Mouse (Mus musculus) c-Kit-positive CD71-positive TER-119-negative erythroid progenitor cells, embryonic 14.5 days (primary cell): ENCODE results near the gene Rex1bd.

Experiments used
- DNase-seq: peaks from one replicate; pipeline ENCODE4 v3.0.0-alpha.2; 2013; ENCODE audit warnings: low read depth

Gene Rex1bd

DNA sequence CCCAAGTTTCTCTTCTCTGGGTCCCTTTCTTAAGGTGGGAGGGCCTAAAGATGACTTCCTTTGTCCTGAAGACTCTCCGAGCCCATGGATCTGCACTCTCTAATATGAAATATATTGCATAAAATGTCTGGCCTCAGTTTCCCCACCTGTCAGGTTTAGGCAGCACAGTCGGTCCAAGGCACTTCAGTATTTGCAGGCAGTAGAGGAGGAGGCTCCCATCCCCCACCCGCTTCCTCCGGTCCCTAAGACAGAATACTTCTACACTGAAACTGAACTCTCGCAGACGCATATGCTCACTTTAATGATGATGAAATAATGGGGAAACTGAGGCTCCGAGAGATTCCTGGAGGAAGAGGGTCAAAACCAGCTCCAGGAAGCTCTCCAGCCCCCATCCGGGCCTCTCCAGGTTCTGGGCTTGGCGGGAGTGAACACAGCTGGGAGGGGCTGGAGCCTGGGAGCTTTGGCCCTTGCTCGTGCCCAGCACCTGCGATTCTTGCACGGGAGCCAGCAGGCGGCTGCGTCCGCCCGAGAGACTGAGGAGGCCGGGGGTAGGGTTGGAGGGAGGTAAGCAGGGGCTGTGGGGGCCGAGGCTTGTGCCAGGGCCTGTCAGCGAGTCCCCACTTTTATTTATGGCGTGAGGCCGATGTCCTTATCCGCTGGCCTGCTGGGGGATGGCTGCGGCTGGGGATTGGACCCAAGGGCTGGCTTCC lies 4.6 kb downstream of the Rex1bd start:
- DNase-seq: no peak

DNA sequence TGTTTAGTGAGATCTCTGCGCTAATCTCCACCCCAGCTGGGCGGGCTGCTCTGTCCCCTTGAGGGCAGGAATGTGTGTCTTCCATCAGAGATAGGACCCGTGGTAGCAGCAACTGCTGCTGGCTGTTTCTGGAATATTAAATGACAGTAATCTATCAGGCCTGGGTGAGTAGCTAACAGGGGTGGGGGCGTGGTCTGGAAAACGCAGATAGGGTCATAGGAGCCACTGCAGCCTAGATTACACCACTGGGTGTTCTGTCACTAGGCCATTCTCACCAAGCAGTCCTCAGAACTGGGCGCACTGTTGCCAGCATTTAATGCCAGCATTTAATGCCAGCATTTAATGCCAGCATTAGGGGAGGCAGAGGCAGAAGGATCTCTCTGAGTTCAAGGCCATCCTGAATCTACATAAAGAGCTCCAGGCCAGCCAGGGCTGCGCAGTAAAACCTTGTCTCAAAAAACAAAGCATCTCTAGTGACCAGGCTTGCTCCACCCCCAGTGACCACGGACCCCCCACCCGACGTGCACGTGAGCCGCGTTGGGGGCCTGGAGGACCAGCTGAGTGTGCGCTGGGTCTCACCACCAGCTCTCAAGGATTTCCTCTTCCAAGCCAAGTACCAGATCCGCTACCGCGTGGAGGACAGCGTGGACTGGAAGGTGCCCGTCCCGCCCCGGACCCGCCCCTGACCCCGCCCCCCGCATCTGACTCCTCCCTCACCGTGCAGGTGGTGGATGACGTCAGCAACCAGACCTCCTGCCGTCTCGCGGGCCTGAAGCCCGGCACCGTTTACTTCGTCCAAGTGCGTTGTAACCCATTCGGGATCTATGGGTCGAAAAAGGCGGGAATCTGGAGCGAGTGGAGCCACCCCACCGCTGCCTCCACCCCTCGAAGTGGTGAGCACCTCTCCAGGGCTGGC lies 5.9 kb downstream of the Rex1bd start:
- peak; percentile 75 for DNase-seq

DNA sequence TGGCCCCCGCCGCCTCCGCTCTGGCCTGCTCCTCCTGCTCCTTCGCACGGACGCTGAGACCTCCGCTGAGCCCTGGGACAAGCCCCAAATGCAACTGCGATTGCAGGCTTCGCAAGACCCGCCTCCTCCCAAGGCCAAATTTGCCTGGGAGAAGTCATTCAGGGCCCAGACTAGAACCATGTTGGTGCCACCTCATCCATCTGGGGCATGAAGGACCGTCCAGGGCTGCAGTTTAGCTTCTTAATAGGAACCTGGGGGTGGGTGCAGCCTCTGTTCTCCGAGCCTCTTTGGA lies 10.8 kb downstream of the Rex1bd start:
- no peak for DNase-seq

DNA sequence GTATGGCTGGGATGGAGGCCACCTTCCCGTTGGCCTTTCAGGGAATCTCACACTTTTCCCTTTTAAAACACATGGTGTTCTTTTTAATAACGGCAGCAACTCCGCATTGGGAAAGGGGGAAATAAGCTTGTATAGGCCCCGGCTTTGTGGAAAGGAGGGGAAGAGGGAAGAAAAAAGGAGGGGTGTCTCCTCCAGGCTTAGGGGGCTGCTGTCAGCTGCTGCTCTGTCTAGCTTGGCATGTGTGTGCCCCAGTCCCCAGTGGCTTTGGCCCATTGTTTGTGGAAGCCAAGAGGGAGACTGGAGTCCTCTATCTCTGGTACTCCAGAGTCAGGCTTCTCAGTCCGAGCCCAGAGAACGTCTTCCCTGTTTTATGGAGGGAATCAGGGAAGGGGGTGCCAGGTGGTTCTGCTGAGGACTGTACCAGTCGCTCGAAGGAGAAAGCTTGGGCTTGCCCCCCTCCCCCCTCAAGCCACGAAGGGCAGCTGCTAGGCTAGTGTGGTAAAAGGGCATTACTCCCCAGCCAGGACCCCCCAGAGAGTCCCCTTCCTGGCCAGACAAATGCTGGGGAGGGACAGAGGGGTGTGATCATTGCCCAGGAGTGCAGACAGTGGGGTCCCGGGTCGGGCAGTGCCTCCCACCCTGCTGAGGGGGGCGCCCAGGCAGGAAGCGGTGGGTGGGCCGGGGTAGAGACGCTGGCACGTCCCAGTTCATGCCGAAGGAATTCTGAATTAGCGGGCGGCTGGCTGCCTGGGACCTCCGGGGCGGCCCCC lies 11.4 kb downstream of the Rex1bd start:
- DNase-seq: no peak

DNA sequence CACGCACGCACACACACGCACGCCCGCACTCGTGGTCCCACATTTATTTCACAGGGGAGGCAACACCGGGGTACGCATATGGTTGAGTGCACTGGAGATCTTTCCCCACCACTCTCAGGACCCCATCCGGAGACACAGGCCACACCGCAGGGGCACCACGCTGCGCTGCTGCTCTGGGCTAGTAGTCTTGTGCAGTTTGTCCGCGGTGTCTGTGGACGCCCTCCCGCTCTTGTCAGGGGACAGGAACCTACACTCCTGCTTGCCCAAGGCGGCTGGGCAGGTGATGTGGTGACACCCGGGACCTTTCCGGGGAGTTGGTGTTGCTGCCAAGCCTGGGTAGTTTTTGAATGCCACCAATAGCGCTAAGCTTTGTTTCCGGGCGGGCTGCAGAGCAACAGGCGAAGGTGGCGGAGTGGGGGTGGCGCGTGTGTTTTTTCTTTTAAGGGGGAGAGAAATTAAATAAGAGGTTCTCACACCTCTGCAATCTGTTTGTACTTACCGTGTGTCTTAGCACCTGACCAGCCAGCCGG lies 12.1 kb downstream of the Rex1bd start:
- DNase-seq: no peak

DNA sequence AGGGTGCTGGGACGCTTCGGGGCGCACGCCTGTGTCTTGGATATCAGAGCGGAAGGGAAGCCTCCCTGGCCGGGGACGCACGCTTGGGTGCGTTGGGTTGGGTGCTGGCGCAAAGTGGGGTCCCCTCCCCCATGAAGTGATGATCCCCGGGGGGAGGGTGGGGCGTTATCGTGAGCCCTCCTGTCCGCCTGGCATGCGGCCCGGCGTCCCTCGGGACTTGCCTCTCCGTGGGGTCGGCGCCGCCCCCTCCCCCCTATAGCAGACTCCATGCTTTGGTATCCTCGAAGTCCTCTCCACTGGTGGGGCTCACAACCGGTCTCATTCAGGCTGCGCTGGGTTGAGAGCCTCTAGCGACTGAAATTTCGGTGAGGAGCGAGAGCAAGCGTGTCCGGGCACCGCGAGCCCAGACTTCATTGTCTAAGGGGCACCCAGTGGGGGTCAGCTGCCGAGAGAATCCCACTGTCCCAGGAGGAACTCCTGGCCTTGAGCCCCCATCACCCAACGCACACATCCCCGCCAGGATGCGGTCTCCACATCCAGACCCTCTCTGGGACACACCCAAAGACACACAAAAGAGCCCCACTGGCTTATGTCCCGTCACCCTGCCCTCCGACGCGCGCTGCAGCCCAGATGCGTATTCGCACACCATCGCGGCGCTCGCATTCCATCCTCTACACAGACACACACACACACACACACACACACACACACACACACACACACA lies 12.7 kb downstream of the Rex1bd start:
- no peak for DNase-seq

DNA sequence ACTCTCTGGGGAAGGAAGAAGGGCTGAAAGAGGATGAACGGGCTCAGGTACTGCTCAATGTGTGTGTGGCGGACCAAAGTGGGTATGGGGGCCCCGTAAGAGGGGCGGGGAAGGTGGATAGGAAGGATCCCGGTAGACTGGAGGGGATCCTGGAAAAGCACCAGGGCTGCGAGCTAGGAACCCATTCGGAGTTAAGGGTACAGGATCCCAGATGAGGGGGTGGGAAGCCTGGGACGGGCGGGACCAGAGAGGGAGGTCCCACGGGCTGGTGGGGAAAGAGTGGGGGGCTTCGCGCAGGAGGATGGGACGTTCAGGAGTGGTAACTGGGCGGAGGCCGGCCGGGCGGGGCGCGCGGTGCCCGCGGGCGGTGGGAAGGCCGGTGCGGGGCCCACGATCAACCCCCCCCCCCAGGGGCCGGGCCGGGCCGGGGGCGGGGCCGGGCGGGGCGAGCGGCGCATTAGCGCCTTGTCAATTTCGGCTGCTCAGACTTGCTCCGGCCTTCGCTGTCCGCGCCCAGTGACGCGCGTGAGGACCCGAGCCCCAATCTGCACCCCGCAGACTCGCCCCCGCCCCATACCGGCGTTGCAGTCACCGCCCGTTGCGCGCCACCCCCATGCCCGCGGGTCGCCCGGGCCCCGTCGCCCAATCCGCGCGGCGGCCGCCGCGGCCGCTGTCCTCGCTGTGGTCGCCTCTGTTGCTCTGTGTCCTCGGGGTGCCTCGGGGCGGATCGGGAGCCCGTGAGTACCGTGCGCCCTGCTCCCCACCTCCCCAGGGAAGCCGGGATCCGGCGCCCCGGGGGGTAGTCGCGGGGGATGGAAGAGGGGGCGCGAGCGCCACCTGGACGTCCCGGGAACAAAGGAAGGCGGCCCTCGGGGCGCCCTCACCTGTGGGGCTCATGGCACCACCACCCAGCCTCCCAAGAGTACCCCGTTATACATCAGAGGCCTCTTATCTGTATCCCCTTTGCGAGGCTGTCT lies 13.6 kb downstream of the Rex1bd start, which contains the start of gene Crlf1:
TSS of gene Crlf1 (plus strand) at position 495 of the 977 bp plus-strand sequence.
- DNase-seq: no peak

DNA sequence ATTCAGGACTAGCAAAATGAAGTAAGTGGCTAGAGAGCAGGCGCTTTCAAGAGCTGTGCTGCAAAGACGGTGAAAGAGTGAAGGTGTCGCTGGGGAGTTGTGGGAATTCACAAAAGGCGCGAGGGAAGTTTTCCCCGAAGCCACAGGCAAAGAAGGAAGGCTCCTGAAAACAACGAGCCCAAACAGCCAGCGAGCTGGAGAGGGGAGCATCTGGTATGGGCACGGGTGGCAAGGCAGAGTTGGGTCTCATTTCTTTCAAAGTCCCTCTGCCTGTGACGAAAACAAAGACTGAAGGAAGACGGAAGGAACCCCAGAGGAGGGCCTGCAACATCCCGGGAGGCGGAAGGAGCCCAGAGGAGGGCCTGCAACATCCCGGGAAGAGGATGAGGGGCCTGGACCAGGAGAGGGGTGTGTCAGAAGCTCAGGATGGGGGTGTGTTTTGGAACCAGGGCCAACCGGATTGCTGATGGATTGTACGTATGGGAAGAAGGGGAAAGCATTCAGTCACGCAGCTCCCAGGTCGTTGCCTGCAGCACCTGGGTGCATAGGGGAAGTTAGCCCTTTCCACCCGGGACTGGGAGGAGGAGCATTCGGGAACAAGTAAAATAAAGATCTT lies 15.6 kb downstream of the Rex1bd start:
- DNase-seq: no peak

DNA sequence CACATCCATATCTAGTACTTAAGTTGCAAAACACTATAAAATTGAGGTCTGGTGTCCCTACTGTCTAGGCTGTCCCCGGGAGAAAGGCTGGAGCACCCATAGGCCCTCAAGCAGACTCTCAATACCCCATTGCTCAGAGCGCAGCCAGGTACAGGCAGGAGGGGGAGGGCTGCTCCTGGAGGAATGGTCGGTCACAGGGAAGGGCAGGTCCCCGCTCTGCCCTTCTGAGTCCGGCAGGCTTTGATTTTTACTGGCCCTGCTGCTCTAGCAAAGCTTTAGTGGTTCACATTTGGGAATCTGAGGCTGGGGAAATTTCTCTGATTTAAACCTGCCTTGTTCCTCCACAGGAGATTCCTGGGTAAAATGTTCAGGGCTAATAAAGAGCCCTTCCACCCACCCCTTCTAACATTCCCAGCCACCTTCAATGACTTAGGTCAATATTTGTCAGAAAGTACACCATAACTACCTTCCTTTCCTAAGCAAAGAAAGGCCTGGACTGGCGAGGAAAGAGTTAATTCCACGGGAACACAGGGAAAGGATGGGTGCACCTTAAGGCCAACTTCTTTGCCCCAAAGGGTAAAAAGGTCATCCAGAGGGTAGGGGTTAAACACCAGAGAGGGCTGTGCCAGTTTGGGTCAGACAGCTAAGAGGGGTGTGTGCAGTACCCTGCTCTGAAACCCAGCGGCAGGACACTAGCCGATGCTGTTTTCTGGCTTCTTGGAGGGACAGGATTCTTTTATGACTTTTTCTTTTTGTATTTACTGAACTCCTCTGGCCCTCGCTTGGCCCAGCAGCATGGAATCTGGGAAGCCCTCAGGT lies 16.3 kb downstream of the Rex1bd start:
- DNase-seq: no peak

DNA sequence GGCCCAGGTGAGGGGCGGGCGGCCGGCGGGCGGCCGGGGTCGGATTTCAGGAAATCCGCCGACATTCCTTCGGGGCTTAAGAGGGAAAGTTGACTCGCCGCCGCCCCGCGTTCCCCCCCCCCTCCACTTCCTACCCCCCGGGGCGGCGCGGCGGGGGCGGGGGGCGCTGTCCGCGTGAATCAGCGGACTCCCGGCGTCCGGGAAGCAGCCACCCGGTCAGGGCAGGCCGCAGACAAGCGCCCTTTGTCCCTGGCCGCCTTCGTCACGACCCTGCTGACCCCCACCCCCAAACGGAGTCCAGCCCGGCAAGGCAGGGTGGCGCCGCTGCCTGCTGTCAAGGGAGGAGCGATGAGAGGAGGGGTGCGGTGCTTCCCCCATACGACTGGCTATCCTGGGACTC lies 17.0 kb downstream of the Rex1bd start:
- no peak for DNase-seq

DNA sequence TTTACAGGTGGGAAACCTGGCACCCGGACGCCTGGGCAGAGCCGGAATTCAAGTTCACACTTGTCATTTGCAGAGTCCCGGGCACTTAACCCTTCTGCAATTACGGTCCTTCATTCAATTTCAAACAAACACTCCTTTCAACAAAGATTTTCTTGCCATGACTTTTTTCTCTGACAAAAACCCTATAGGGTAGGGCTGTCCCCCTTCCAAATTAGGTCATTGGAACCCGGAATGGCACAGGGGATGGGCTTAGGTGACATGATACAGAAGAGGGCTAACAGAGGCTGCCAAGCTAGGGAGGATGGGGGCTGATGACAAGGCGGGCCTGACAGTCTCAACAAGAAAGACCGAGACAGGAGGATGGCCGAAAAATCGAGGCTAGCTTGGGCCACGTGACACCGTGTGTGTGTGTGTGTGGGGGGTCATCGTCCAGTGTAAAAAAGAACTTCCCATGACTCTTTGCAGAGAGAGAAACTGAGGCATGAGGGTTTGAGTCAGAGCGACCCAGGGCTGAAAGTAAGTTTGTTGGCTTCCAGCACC lies 17.6 kb downstream of the Rex1bd start:
- DNase-seq: no peak

DNA sequence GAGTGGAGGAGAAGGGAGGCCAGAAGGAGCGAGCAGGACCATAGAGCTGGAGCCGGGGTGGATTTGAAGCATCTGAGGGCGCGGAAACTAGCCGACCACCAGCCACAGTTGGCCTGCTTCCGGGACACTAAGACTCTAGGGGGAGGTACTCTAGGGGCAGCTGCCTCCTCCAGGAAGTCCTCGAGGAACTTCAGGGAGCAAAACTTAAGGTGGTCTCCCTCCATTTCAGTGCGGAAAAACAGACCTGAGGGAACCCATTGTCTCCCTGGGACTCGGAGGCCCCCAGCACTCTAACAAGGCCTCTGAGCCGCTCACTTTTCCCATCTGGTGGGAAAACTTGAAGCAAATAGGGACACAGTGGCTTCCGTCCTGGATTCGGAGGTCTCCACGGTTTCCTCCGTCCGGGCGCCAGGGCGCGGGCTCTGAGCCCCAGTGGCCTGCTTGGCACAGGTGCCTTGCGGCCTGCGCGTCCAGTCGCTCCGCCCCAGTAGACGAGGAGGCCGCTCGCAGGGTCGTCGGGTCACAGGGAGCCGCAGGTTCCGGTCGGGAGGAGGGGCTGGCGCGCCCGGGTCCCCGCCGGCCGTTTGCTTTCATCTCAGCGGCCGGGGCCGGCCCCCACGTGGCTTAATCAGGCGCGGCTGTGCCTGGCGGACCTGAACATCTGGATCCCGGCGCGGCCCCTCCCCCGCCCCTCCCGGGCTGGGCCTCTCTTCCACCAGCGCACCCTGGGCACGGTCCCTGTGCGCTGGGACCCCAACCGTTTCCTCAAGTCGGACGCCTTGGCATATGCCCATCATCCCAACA lies 18.4 kb downstream of the Rex1bd start:
- no peak for DNase-seq

DNA sequence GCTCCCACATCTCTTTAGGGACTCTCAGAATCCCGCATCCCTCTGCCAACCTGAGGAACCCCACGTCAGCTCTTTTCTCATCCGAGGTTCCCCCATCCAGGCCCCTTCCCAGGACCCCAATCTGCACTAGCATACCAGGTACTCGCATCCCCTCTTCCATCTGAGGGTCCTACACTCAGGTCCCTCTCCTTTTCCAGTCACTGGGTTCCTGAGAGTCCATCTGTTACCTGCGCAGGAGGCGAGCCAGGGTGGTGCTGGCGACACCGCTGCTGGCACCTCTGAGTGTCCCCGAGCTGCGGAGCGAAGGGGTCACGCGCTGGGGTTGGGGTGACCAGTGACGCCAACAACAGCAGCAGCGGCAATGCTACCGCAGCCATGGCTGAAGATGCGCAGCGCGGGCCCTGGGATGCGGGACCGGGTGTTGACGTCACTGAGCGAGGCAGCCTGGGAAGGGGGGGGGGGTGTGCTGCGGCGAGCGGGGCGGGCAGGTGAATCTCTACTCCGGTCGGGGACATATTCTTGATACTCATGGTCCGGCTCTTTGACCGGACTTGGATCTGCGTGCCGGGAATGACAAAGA lies 19.5 kb downstream of the Rex1bd start, which contains the start of gene Tmem59l:
TSS of gene Tmem59l (minus strand) at position 418 of the 580 bp plus-strand sequence.
- DNase-seq: no peak

DNA sequence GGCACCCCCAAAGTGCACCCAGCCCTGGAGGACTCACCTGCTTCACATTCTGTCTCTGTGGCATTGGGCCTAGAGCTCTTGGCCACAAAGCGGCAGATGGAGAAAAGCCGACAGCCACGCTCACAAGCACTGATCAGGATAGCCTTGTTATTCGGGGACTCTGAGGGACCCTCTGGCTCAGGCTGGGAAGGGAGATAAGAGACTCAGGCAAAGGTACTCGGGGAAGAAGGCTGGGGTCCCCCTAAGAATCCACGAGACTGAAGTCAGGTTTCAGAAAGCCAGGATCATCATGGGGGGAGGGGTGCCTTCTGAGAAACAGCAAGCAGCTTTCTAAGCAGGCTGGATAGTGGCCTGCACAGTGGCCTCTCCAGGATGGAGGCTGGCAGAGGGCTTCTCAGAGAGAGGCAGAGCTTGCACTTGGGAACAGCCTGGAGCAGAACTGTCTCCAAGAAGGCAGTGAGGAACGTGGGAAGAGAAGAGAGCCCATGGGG lies 20.3 kb downstream of the Rex1bd start:
- no peak for DNase-seq

DNA sequence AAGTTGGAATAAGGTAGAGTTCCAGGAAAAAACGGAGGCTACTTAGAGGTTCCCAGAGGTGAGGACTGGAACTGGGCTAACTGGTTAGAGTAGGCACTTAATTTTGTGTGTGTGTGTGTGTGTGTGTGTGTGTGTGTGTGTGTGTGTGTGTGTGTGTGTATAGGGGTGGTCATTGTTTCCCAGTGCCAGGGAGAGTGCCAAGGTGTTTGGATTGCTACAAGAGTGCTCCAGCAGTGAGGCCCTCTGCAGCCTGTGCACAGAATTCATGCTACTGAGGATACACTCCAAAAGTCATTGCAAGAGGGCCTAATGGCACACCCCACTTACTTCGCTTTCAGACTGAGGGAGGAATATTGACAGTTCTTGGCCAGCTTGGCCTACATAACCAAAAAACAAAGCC lies 23.6 kb downstream of the Rex1bd start:
- no peak for DNase-seq

DNA sequence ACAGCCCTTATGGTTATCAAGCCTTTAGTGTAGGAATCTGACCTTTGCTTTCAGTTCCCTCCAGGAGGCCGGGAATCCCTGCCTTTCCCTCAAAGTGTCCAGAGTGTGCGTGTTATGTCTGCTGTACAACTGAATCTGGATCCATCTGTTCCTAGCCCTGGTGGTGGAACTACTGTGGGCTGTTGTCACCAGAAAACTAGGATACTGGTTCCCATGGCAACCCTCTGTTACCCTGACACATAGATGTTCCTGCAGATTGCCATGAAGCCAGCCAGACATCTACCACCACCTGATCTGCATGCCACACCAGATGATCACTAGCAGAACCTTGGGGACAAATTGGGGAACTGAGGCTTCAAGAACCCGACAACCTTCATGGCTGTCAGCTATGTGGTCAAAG lies 24.6 kb downstream of the Rex1bd start:
- DNase-seq: no peak

DNA sequence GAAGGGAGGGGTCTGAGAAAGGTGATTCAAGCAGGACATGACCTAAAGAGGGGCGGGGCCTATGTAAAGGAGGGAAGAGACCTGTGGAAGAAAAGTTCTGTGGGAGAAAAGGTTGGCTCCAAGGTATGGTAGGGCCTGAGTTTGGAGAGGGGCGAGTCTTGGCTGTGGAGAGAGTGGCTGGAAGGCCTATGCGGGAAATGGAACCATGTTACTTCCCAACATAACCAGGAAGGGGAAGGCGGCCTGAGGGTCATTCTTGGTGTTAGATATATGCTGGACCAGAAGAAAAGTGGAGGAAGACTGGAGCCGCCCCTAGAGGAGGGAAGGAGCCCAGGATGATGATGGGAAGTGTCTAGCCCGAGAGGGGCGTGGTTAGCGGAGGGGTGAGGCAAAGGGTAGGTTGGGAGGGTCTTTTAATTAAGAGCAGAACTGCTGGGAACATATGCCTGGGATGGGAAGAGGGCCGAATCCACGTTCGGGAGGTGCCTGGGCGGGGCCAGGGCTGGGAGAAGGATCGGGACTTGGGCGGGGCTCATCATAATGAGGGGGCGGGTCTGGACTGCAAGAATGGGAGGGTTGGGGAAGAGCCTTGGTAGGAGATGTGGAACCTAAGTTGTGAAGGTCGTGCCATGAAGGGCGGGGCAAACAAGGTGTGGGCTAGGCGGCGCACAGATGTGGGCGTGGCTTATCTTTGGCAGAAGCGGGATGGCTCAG lies 29.1 kb downstream of the Rex1bd start:
- peak; percentile 73 for DNase-seq
